Mouse (Mus musculus) CH12.LX (cell line): ENCODE measurements around the gene Prdm5. TPM values are rescaled to one million over a fixed set of nuclear protein-coding genes. Genes with fewer than 3 reads are reported as not detected.

ENCODE experiments used
- DNase-seq: peaks from one replicate; pipeline ENCODE4 v3.0.0-alpha.2; 2013; ENCODE audit errors: extremely low read depth
- H3K27ac ChIP-seq: 2 replicates; pipeline ENCODE4 v1.5.1; 2012; ENCODE audit warnings: low read depth, mild to moderate bottlenecking, control low read depth, moderate library complexity; ENCODE audit not compliant: insufficient read depth
- H3K27me3 ChIP-seq: replicated peaks from 2 replicates; pipeline ENCODE3; 2012; ENCODE audit warnings: inconsistent platforms
- H3K36me3 ChIP-seq, 2 experiments: replicated peaks in 1 of 2; 2 replicates each; pipeline versions ENCODE3 to v1.6.1; 2012; ENCODE audit warnings: inconsistent platforms in 1 of 2, low read length in 1 of 2, mild to moderate bottlenecking in 1 of 2, mixed read lengths in 1 of 2, moderate library complexity in 1 of 2; ENCODE audit not compliant: control insufficient read depth in 1 of 2, insufficient read depth in 1 of 2
- H3K4me1 ChIP-seq, 2 experiments: 2 replicates each; pipeline ENCODE4 v1.6.1; 2012; ENCODE audit warnings: inconsistent platforms in 1 of 2, moderate library complexity in 1 of 2; ENCODE audit not compliant: insufficient read depth in 2 of 2, control insufficient read depth in 1 of 2
- H3K4me2 ChIP-seq: 2 replicates; pipeline ENCODE4 v1.6.1; 2012; ENCODE audit warnings: low read depth, mild to moderate bottlenecking, control low read depth; ENCODE audit not compliant: poor library complexity, insufficient read depth, severe bottlenecking
- H3K4me3 ChIP-seq, 3 experiments: fragments of 150-350 bp in 1 of 3; sonication (generic) in 1 of 3; replicated peaks in 1 of 3; 2 replicates each; pipeline versions ENCODE3 to v1.5.1; 2011 to 2012; ENCODE audit warnings: low read depth in 2 of 3, low read length in 2 of 3, mild to moderate bottlenecking in 2 of 3, moderate library complexity in 2 of 3, control low read depth in 1 of 3, improper control_type of control experiment in 1 of 3, inconsistent platforms in 1 of 3, mixed read lengths in 1 of 3; ENCODE audit not compliant: poor library complexity in 1 of 3
- H3K79me2 ChIP-seq: replicated peaks from 2 replicates; pipeline ENCODE4 v1.6.1; 2012; ENCODE audit warnings: mild to moderate bottlenecking, moderate library complexity; ENCODE audit not compliant: control insufficient read depth, poor library complexity, insufficient read depth, severe bottlenecking; ENCODE audit errors: extremely low read depth
- H3K9ac ChIP-seq: 2 replicates; pipeline ENCODE4 v1.6.1; 2012; ENCODE audit warnings: low read depth, mild to moderate bottlenecking, control low read depth, moderate library complexity; ENCODE audit not compliant: insufficient read depth
- H3K9me3 ChIP-seq: replicated peaks from 2 replicates; pipeline ENCODE3; 2012; ENCODE audit warnings: low read length, inconsistent platforms, mixed read lengths
- CHD1 ChIP-seq: IDR thresholded peaks from 2 replicates; pipeline ENCODE4 v1.6.1; 2012; ENCODE audit warnings: low read depth, low read length, improper control_type of control experiment, inconsistent platforms
- CHD2 ChIP-seq: IDR thresholded peaks from 2 replicates; pipeline ENCODE4 v1.6.1; 2011; ENCODE audit warnings: low read length, improper control_type of control experiment
- E2F4 ChIP-seq: IDR thresholded peaks from 2 replicates; pipeline ENCODE4 v1.6.1; 2011; ENCODE audit warnings: low read depth, low read length, improper control_type of control experiment; ENCODE audit not compliant: insufficient replicate concordance
- ELF1 ChIP-seq: IDR thresholded peaks from 2 replicates; pipeline ENCODE4 v1.6.1; 2014; ENCODE audit warnings: low read depth, mild to moderate bottlenecking, inconsistent platforms, low read length, improper control_type of control experiment
- ETS1 ChIP-seq: conservative IDR thresholded peaks from 2 replicates; pipeline ENCODE4 v1.6.1; 2012; ENCODE audit warnings: low read depth, mild to moderate bottlenecking, inconsistent platforms, low read length, improper control_type of control experiment, moderate library complexity
- IRF4 ChIP-seq: IDR thresholded peaks from 2 replicates; pipeline ENCODE4 v1.6.1; 2014; ENCODE audit warnings: low read depth, mild to moderate bottlenecking, inconsistent platforms, low read length, improper control_type of control experiment
- JUN ChIP-seq: IDR thresholded peaks from 2 replicates; pipeline ENCODE4 v1.6.1; 2011; ENCODE audit warnings: low read depth, mild to moderate bottlenecking, low read length, improper control_type of control experiment, moderate library complexity; ENCODE audit not compliant: insufficient read depth
- JUND ChIP-seq: conservative IDR thresholded peaks from 2 replicates; pipeline ENCODE4 v1.6.1; 2011; ENCODE audit warnings: low read depth, low read length, improper control_type of control experiment
- MAFK ChIP-seq: IDR thresholded peaks from 2 replicates; pipeline ENCODE4 v1.6.1; 2011; ENCODE audit warnings: low read length, improper control_type of control experiment; ENCODE audit not compliant: insufficient replicate concordance
- MAZ ChIP-seq: IDR thresholded peaks from 2 replicates; pipeline ENCODE4 v1.6.1; 2012; ENCODE audit warnings: low read depth, mild to moderate bottlenecking, inconsistent platforms, low read length, improper control_type of control experiment, moderate library complexity
- MXI1 ChIP-seq: IDR thresholded peaks from 2 replicates; pipeline ENCODE4 v1.6.1; 2011; ENCODE audit warnings: mild to moderate bottlenecking, low read depth, low read length, improper control_type of control experiment
- NRF1 ChIP-seq: IDR thresholded peaks from 2 replicates; pipeline ENCODE4 v1.6.1; 2014; ENCODE audit warnings: low read depth, mild to moderate bottlenecking, inconsistent platforms, low read length, improper control_type of control experiment, moderate library complexity
- PAX5 ChIP-seq: IDR thresholded peaks from 2 replicates; pipeline ENCODE4 v1.6.1; 2012; ENCODE audit warnings: low read length, inconsistent platforms, mixed read lengths
- POLR2AphosphoS2 ChIP-seq: IDR thresholded peaks from 2 replicates; pipeline ENCODE4 v1.6.1; 2011; ENCODE audit warnings: low read depth, low read length, improper control_type of control experiment
- RCOR1 ChIP-seq: conservative IDR thresholded peaks from 2 replicates; pipeline ENCODE4 v1.6.1; 2012; ENCODE audit warnings: low read depth, mild to moderate bottlenecking, inconsistent platforms, low read length, improper control_type of control experiment
- SIN3A ChIP-seq: IDR thresholded peaks from 2 replicates; pipeline ENCODE4 v1.6.1; 2012; ENCODE audit warnings: low read length, improper control_type of control experiment, inconsistent platforms
- SMC3 ChIP-seq: IDR thresholded peaks from 2 replicates; pipeline ENCODE4 v1.6.1; 2011; ENCODE audit warnings: low read depth, low read length, improper control_type of control experiment
- USF1 ChIP-seq: IDR thresholded peaks from 2 replicates; pipeline ENCODE4 v1.6.1; 2014; ENCODE audit warnings: low read depth, mild to moderate bottlenecking, inconsistent platforms, low read length, improper control_type of control experiment
- USF2 ChIP-seq: conservative IDR thresholded peaks from 2 replicates; pipeline ENCODE4 v1.6.1; 2011; ENCODE audit warnings: low read depth, low read length, improper control_type of control experiment
- ZKSCAN1 ChIP-seq: IDR thresholded peaks from 2 replicates; pipeline ENCODE4 v1.6.1; 2012; ENCODE audit warnings: low read depth, inconsistent platforms, low read length, improper control_type of control experiment, borderline replicate concordance
- ZMIZ1 ChIP-seq: IDR thresholded peaks from 2 replicates; pipeline ENCODE4 v1.6.1; 2012; ENCODE audit warnings: low read depth, mild to moderate bottlenecking, inconsistent platforms, low read length, improper control_type of control experiment
- dilution Hi-C: fragments of 300-500 bp; cut with MboI; formaldehyde crosslinking; loops from 2 replicates; pipeline ENCODE4 v1.14.3; 2020; ENCODE audit warnings: low sequenced_read_pairs; ENCODE audit not compliant: extremely low pct_unique_long_range_greater_than_20kb, extremely low pct_ligation_motif_present
- in situ Hi-C: fragments of 300-500 bp; cut with MboI; formaldehyde crosslinking; loops from 3 replicates; pipeline ENCODE4 v1.14.3; 2019; ENCODE audit warnings: low sequenced_read_pairs, low pct_ligation_motif_present, low pct_unique_long_range_greater_than_20kb, mixed read lengths
- polyA plus RNA-seq: library from polyadenylated mRNA; unstranded; fragments of >175 nt; gene quantifications from 2 replicates; pipeline ENCODE4 v1.2.1, GENCODE M21; 2012; ENCODE audit warnings: low read depth; ENCODE audit not compliant: insufficient read length
- total RNA-seq, 2 experiments: library from RNA; depleted of rRNA; stranded (reverse); fragments of 300-350 nt in 1 of 2; fragments of >200 nt in 1 of 2; gene quantifications; 2 replicates each; pipeline ENCODE4 v1.2.3; 2012 to 2014

The Prdm5 gene
- total and polyA plus RNA-seq, 3 experiments: not detected

GRCm38 (mm10) chr6:65878300-65878699 lies 99.5 kb downstream of the Prdm5 start:
- dilution Hi-C loops: no loop called here
- no peaks in the 10 kb centered on the region for H3K79me2 ChIP-seq

DNA sequence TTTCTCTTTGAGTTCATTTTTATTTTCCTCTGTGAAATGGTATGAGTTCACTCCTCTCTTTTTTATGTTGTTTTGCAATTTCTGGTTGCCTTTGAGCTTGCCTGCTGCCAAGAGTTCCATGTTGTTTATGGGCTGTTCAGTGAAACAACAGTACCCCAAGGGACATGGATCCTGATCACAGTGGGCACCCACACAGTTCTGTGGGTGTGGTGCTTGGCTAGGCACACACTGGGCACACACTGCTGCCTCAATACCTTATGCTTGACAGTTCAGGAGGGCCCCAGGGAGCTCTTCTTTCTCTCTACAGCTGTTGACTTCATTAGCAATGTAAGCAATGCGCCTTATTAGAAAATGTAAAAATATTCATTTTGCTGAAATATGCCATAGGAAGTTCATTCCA lies 110.0 kb downstream of the Prdm5 start:
- no peak overlapping the region for H3K4me3 ChIP-seq
- H3K27ac ChIP-seq: no peak overlapping the region
- H3K9me3 ChIP-seq: no peaks in the 10 kb centered on the region
- TF ChIP-seq MXI1 (no peak), MAFK (no peak)
- no peaks in the 10 kb centered on the region for H3K36me3 ChIP-seq
- peaks cover 0 to 19% of the 10 kb centered on the region in 2 experiments; a peak in 2 of 4 replicates for H3K4me1 ChIP-seq
- no peaks in the 10 kb centered on the region for H3K27me3 ChIP-seq
- in situ Hi-C loops: no loop called here
- no peaks in the 10 kb centered on the region for H3K79me2 ChIP-seq
- H3K9ac ChIP-seq: no peak overlapping the region
- dilution Hi-C loops: no loop called here
- H3K4me2 ChIP-seq: no peak overlapping the region
- DNase-seq: no peak

More at GRCm38 (mm10) chr6:65878300-65878699, 99.5 kb downstream of the Prdm5 start:
- in situ Hi-C loops: no loop called here
- Histone ChIP-seq H3K36me3 (no peaks in the 10 kb centered on the region), H3K4me1 (no peaks in the 10 kb centered on the region), H3K27ac (no peak overlapping the region), H3K9me3 (no peaks in the 10 kb centered on the region), H3K4me2 (no peak overlapping the region), H3K27me3 (no peaks in the 10 kb centered on the region), H3K9ac (no peak overlapping the region), H3K4me3 (no peak overlapping the region)
- TF ChIP-seq NRF1: no peak
- TF ChIP-seq IRF4: no peak
- no peak for DNase-seq

GRCm38 (mm10) chr6:65892045-65892660 lies 113.4 kb downstream of the Prdm5 start:
- no peaks in the 10 kb centered on the region for H3K79me2 ChIP-seq
- TF ChIP-seq ETS1 (no peak), SMC3 (no peak), JUND (no peak), SIN3A (no peak), USF2 (no peak), MXI1 (no peak), CHD1 (no peak), RCOR1 (no peak), CHD2 (no peak), POLR2AphosphoS2 (no peak), ZKSCAN1 (no peak), JUN (no peak), MAZ (no peak), USF1 (no peak), ZMIZ1 (no peak), ELF1 (no peak), E2F4 (no peak), PAX5 (no peak)
- H3K4me1 ChIP-seq: peaks cover 0 to 19% of the 10 kb centered on the region in 2 experiments; a peak in 2 of 4 replicates
- H3K4me2 ChIP-seq: no peak overlapping the region
- DNase-seq: no peak
- no peaks in the 10 kb centered on the region for H3K36me3 ChIP-seq
- in situ Hi-C loops (no loop called here), dilution Hi-C loops (no loop called here)
- H3K27me3 ChIP-seq: no peaks in the 10 kb centered on the region
- H3K27ac ChIP-seq: no peak overlapping the region
- no peak overlapping the region for H3K9ac ChIP-seq
- no peaks in the 10 kb centered on the region for H3K9me3 ChIP-seq
- no peak overlapping the region for H3K4me3 ChIP-seq
